Mouse (Mus musculus): ENCODE measurements around the gene Hinfp.

GRCm38 (mm10) chr9:44325768-44326370, 20.4 kb upstream of the Hinfp start, which contains the start of gene Dpagt1:
- TF ChIP-seq EP300 (IDR thresholded peaks at IDR 0.05; ENCODE audit: low read depth) (no peak), CTCF (IDR thresholded peaks at IDR 0.05; ENCODE audit: low read depth) (no peak)

All from liver, postnatal 0 days (tissue).